Mouse (Mus musculus): ENCODE data around the gene Panx3.

Panx3 gene

GRCm38 (mm10) chr9:37634269-37634668 lies 34.8 kb downstream of the Panx3 start:
- DNase-seq (ENCODE audit: low read depth, low spot score) = no peak

GRCm38 (mm10) chr9:37632305-37632704 lies 36.7 kb downstream of the Panx3 start:
- no peak for DNase-seq (ENCODE audit: low read depth, low spot score)

- DNase-seq (ENCODE audit: low read depth, low spot score) = no peak
These were observed 39.1 kb downstream of the Panx3 start for GRCm38 (mm10) chr9:37629941-37630340.

GRCm38 (mm10) chr9:37628581-37628980 lies 40.5 kb downstream of the Panx3 start:
- no peak for DNase-seq (ENCODE audit: low read depth, low spot score)

GRCm38 (mm10) chr9:37627263-37627662 lies 41.8 kb downstream of the Panx3 start:
- no peak for DNase-seq (ENCODE audit: low read depth, low spot score)

- no peak for DNase-seq (ENCODE audit: low read depth, low spot score)
These were observed 42.9 kb downstream of the Panx3 start for GRCm38 (mm10) chr9:37626103-37626567.

- no peak for DNase-seq (ENCODE audit: low read depth, low spot score)
These were observed 43.4 kb downstream of the Panx3 start for GRCm38 (mm10) chr9:37625641-37626040.

- DNase-seq (ENCODE audit: low read depth, low spot score) = no peak
These were observed 43.9 kb downstream of the Panx3 start for GRCm38 (mm10) chr9:37625129-37625528.

- no peak for DNase-seq (ENCODE audit: low read depth, low spot score)
These were observed 44.5 kb downstream of the Panx3 start for GRCm38 (mm10) chr9:37624502-37624901.

- DNase-seq (ENCODE audit: low read depth, low spot score) = no peak
These were observed 45.1 kb downstream of the Panx3 start for GRCm38 (mm10) chr9:37623981-37624380.

GRCm38 (mm10) chr9:37621290-37621689 lies 47.7 kb downstream of the Panx3 start:
- no peak for DNase-seq (ENCODE audit: low read depth, low spot score)

GRCm38 (mm10) chr9:37616770-37617169 lies 52.3 kb downstream of the Panx3 start:
- DNase-seq (ENCODE audit: low read depth, low spot score) = peak; percentile 39

- no peak for DNase-seq (ENCODE audit: low read depth, low spot score)
These were observed 53.8 kb downstream of the Panx3 start for GRCm38 (mm10) chr9:37615220-37615619.

- DNase-seq (ENCODE audit: low read depth, low spot score) = no peak
These were observed 54.7 kb downstream of the Panx3 start for GRCm38 (mm10) chr9:37614316-37614715.

GRCm38 (mm10) chr9:37613911-37614280 lies 55.1 kb downstream of the Panx3 start:
- no peak for DNase-seq (ENCODE audit: low read depth, low spot score)

GRCm38 (mm10) chr9:37613182-37613910 lies 55.7 kb downstream of the Panx3 start, which contains the start of gene Spa17:
TSS of gene Spa17 (minus strand) at chr9:37613722.
- DNase-seq (ENCODE audit: low read depth, low spot score) = peak; percentile 83

Data from embryo, embryonic 11.5 days (tissue).